Mouse (Mus musculus) limb, embryonic 14.5 days (tissue): Measurements from ENCODE around the gene Strbp. TPM values are rescaled to one million over a fixed set of nuclear protein-coding genes. Genes with fewer than 3 reads are reported as not detected.

Source experiments
- ATAC-seq: fragments of 200-750 bp; cut with Nextera tagmentation; 2 replicates; pipeline ENCODE4 v1.8.0; 2017; ENCODE audit warnings: low read depth, moderate number of reproducible peaks, moderate TSS enrichment; ENCODE audit not compliant: low FRiP score
- DNase-seq: peaks from one replicate; pipeline ENCODE4 v3.0.0-alpha.2; 2015; ENCODE audit warnings: low spot score
- H3K27ac ChIP-seq: fragments of 300-500 bp; sonication (generic); replicated peaks from 2 replicates; pipeline ENCODE4 v1.5.1; 2014; ENCODE audit warnings: low read depth, mild to moderate bottlenecking, low read length, moderate library complexity, mixed read lengths
- H3K27me3 ChIP-seq: fragments of 300-500 bp; sonication (generic); 2 replicates; pipeline ENCODE4 v1.6.1; 2014; ENCODE audit warnings: low read length, mixed read lengths; ENCODE audit not compliant: control insufficient read depth, insufficient read depth
- H3K36me3 ChIP-seq: fragments of 300-500 bp; sonication (generic); 2 replicates; pipeline ENCODE4 v1.6.1; 2014; ENCODE audit warnings: mild to moderate bottlenecking, low read length, moderate library complexity, mixed read lengths; ENCODE audit not compliant: control insufficient read depth, insufficient read depth
- H3K4me1 ChIP-seq: fragments of 300-500 bp; sonication (generic); 2 replicates; pipeline ENCODE4 v1.6.1; 2014; ENCODE audit warnings: antibody characterized with exemption, low read length, mixed read lengths; ENCODE audit not compliant: control insufficient read depth, insufficient read depth
- H3K4me2 ChIP-seq: fragments of 300-500 bp; sonication (generic); replicated peaks from 2 replicates; pipeline ENCODE4 v1.6.1; 2014; ENCODE audit warnings: low read depth, mild to moderate bottlenecking, low read length, moderate library complexity; ENCODE audit not compliant: severe bottlenecking
- H3K4me3 ChIP-seq: fragments of 300-500 bp; sonication (generic); replicated peaks from 2 replicates; pipeline ENCODE4 v1.5.1; 2014; ENCODE audit warnings: low read length
- H3K9ac ChIP-seq: fragments of 300-500 bp; sonication (generic); 2 replicates; pipeline ENCODE4 v1.6.1; 2014; ENCODE audit warnings: mild to moderate bottlenecking, low read depth, low read length, moderate library complexity; ENCODE audit not compliant: severe bottlenecking
- H3K9me3 ChIP-seq: fragments of 300-500 bp; sonication (generic); 2 replicates; pipeline ENCODE4 v1.6.1; 2016; ENCODE audit warnings: low read length; ENCODE audit not compliant: control insufficient read depth
- POLR2A ChIP-seq: fragments of 200-500 bp; IDR thresholded peaks from 2 replicates; pipeline ENCODE4 v1.8.0; 2012; ENCODE audit warnings: inconsistent platforms, mild to moderate bottlenecking, moderate library complexity, borderline replicate concordance; ENCODE audit not compliant: insufficient read depth, insufficient read length; ENCODE audit errors: extremely low read depth
- WGBS: fragments of 180-500 bp; shearing (Covaris S2); extraction: QIAGEN DNeasy Blood & Tissue Kit; methylation state at CpG from one replicate; pipeline ENCODE4 v1.1.7; 2014; 5-methylcytosine and 5-hydroxymethylcytosine counted together
- polyA plus RNA-seq, 2 experiments: library from polyadenylated mRNA; depleted of rRNA in 1 of 2; stranded (reverse) in 1 of 2; unstranded in 1 of 2; fragments of >200 nt; fragmentation: Nextera tagmentation in 1 of 2; extraction: Ambion mirVana in 1 of 2; gene quantifications; 2 replicates each; pipeline versions ENCODE4 v1.2.1 to v1.2.3; 2012 to 2014

Gene Strbp
- polyA plus RNA-seq, 2 experiments: 23.5 to 33.2 TPM

- no peaks in the 10 kb centered on the region for H3K27me3 ChIP-seq
- no peak overlapping the region for H3K27ac ChIP-seq
- no peaks in the 10 kb centered on the region for H3K4me1 ChIP-seq
- peaks cover 54% of the 10 kb centered on the region for H3K36me3 ChIP-seq
- no peak for DNase-seq
- H3K9me3 ChIP-seq: no peaks in the 10 kb centered on the region
- no peak overlapping the region for H3K9ac ChIP-seq
- no peak overlapping the region for H3K4me3 ChIP-seq
- TF ChIP-seq POLR2A: no peak
- no peak overlapping the region for H3K4me2 ChIP-seq
- no peak for ATAC-seq
Measured at GRCm38 (mm10) chr2:37479559-37479958, 224.1 kb downstream of the Strbp start.

- WGBS: 95% methylated on average over 4 of the region's 4 CpGs
- ATAC-seq: no peak
Measured at GRCm38 (mm10) chr2:37466266-37466665, 237.4 kb downstream of the Strbp start.

GRCm38 (mm10) chr2:37460707-37461106 lies 243.0 kb downstream of the Strbp start:
- Histone ChIP-seq H3K9me3 (no peaks in the 10 kb centered on the region), H3K36me3 (0 out of 2 replicates have a peak, but pooled peaks cover 3% of the 10 kb centered on the region), H3K4me2 (no peak overlapping the region), H3K9ac (no peak overlapping the region), H3K4me3 (no peak overlapping the region), H3K4me1 (no peaks in the 10 kb centered on the region), H3K27me3 (no peaks in the 10 kb centered on the region), H3K27ac (no peak overlapping the region)
- no peak for TF ChIP-seq POLR2A
- no peak for ATAC-seq
- WGBS: 96% methylated on average over 4 of the region's 4 CpGs
- DNase-seq: no peak

More at GRCm38 (mm10) chr2:37466266-37466665, 237.4 kb downstream of the Strbp start:
- H3K27ac ChIP-seq: no peak overlapping the region
- H3K9me3 ChIP-seq: no peaks in the 10 kb centered on the region
- H3K4me3 ChIP-seq: no peak overlapping the region
- H3K36me3 ChIP-seq: peaks cover 15% of the 10 kb centered on the region
- H3K4me1 ChIP-seq: no peaks in the 10 kb centered on the region
- DNase-seq: no peak
- no peaks in the 10 kb centered on the region for H3K27me3 ChIP-seq
- no peak overlapping the region for H3K4me2 ChIP-seq
- TF ChIP-seq POLR2A: no peak
- H3K9ac ChIP-seq: no peak overlapping the region

- ATAC-seq (peak; percentile 83), DNase-seq (peak; percentile 51)
- 3% methylated on average over 10 of the region's 24 CpGs for WGBS
- peak overlapping the region; percentile 89 for H3K4me3 ChIP-seq
- peak overlapping the region; percentile 69 for H3K27ac ChIP-seq
- H3K9ac ChIP-seq: peak overlapping the region; percentile 95
- peaks cover 7% of the 10 kb centered on the region for H3K4me1 ChIP-seq
- no peak for TF ChIP-seq POLR2A
- H3K4me2 ChIP-seq: peak overlapping the region; percentile 80
- H3K9me3 ChIP-seq: no peaks in the 10 kb centered on the region
- no peaks in the 10 kb centered on the region for H3K27me3 ChIP-seq
- H3K36me3 ChIP-seq: no peaks in the 10 kb centered on the region
Measured at GRCm38 (mm10) chr2:37452376-37452760, 251.3 kb downstream of the Strbp start.

- WGBS: 10% methylated on average over 32 of the region's 44 CpGs
- peak; percentile 92 for DNase-seq
- Histone ChIP-seq H3K9ac (peak overlapping the region; percentile 95), H3K4me1 (peaks cover 7% of the 10 kb centered on the region), H3K4me2 (peak overlapping the region; percentile 80), H3K9me3 (no peaks in the 10 kb centered on the region), H3K36me3 (no peaks in the 10 kb centered on the region), H3K4me3 (peak overlapping the region; percentile 89), H3K27me3 (no peaks in the 10 kb centered on the region), H3K27ac (peak overlapping the region; percentile 69)
- peak; percentile 97 for ATAC-seq
- TF ChIP-seq POLR2A: peak; percentile 92; the same call in 1 of the 2 replicates
Measured at GRCm38 (mm10) chr2:37451667-37452375, 251.8 kb downstream of the Strbp start.
